Mouse (Mus musculus) liver, embryonic 14.5 days (tissue): ENCODE measurements around the gene Ptprj. TPM values are rescaled to one million over a fixed set of nuclear protein-coding genes. Genes with fewer than 3 reads are reported as not detected.

Source experiments
- ATAC-seq: fragments of 200-750 bp; cut with Nextera tagmentation; 2 replicates; pipeline ENCODE4 v1.8.0; 2017; ENCODE audit warnings: moderate number of reproducible peaks, mild to moderate bottlenecking, moderate library complexity; ENCODE audit not compliant: insufficient read depth
- DNase-seq, 3 experiments: peaks; one replicate each; pipeline ENCODE4 v3.0.0-alpha.2; 2012 to 2013; ENCODE audit warnings: low read depth in 3 of 3, low spot score in 3 of 3
- H3K27ac ChIP-seq: fragments of 300-500 bp; sonication (generic); 2 replicates; pipeline ENCODE4 v1.5.1; 2014; ENCODE audit warnings: moderate library complexity, mild to moderate bottlenecking, control low read depth, inconsistent platforms
- H3K27me3 ChIP-seq: fragments of 300-500 bp; sonication (generic); 2 replicates; pipeline ENCODE4 v1.6.1; 2014; ENCODE audit warnings: mild to moderate bottlenecking, low read length, moderate library complexity; ENCODE audit not compliant: control insufficient read depth, insufficient read depth
- H3K36me3 ChIP-seq: fragments of 300-500 bp; sonication (generic); replicated peaks from 2 replicates; pipeline ENCODE4 v1.6.1; 2014; ENCODE audit warnings: low read depth; ENCODE audit not compliant: control insufficient read depth, insufficient read depth
- H3K4me1 ChIP-seq, 2 experiments: fragments of 200-500 bp in 1 of 2; fragments of 300-500 bp in 1 of 2; sonication (generic) in 1 of 2; replicated peaks; 2 replicates each; pipeline ENCODE4 v1.6.1; 2012 to 2014; ENCODE audit warnings: antibody characterized with exemption in 1 of 2, inconsistent platforms in 1 of 2, low read length in 1 of 2; ENCODE audit not compliant: control insufficient read depth in 2 of 2, insufficient read depth in 2 of 2
- H3K4me2 ChIP-seq: fragments of 300-500 bp; sonication (generic); 2 replicates; pipeline ENCODE4 v1.6.1; 2014; ENCODE audit warnings: low read depth, mild to moderate bottlenecking, control low read depth, moderate library complexity
- H3K4me3 ChIP-seq, 2 experiments: fragments of 200-500 bp in 1 of 2; fragments of 300-500 bp in 1 of 2; sonication (generic) in 1 of 2; 2 replicates each; pipeline ENCODE4 v1.5.1; 2012 to 2014; ENCODE audit warnings: low read depth in 2 of 2, low read length in 2 of 2, mild to moderate bottlenecking in 2 of 2, control low read depth in 1 of 2, inconsistent platforms in 1 of 2, moderate library complexity in 1 of 2; ENCODE audit not compliant: insufficient read depth in 1 of 2
- H3K9ac ChIP-seq: fragments of 300-500 bp; sonication (generic); replicated peaks from 2 replicates; pipeline ENCODE4 v1.6.1; 2014; ENCODE audit warnings: mild to moderate bottlenecking, control low read depth, moderate library complexity
- H3K9me3 ChIP-seq: fragments of 300-500 bp; sonication (generic); 2 replicates; pipeline ENCODE4 v1.6.1; 2016; ENCODE audit warnings: low read length, mixed read lengths; ENCODE audit not compliant: control insufficient read depth
- CTCF ChIP-seq: IDR thresholded peaks from 2 replicates; pipeline ENCODE4 v1.5.1; 2016; ENCODE audit warnings: antibody characterized with exemption, low read depth, control low read depth
- EP300 ChIP-seq: IDR thresholded peaks from 2 replicates; pipeline ENCODE4 v1.6.1; 2016; ENCODE audit warnings: antibody characterized with exemption, low read depth
- WGBS: fragments of 180-500 bp; shearing (Covaris S2); extraction: QIAGEN DNeasy Blood & Tissue Kit; methylation state at CpG from one replicate; pipeline ENCODE4 v1.1.7; 2014; ENCODE audit not compliant: insufficient replicate concordance; 5-methylcytosine and 5-hydroxymethylcytosine counted together
- polyA plus RNA-seq, 2 experiments: library from polyadenylated mRNA; depleted of rRNA in 1 of 2; stranded (reverse) in 1 of 2; unstranded in 1 of 2; fragments of >200 nt; fragmentation: Nextera tagmentation in 1 of 2; extraction: Ambion mirVana in 1 of 2; gene quantifications; 2 replicates each; pipeline versions ENCODE4 v1.2.1 to v1.2.3; 2012 to 2014

The Ptprj gene
- polyA plus RNA-seq, 2 experiments, result 2.6 to 2.7 TPM

GRCm38 (mm10) chr2:90476792-90477191, 103.7 kb downstream of the Ptprj start:
- no peaks in the 10 kb centered on the region for H3K9me3 ChIP-seq
- 44% methylated on average over 4 of the region's 5 CpGs for WGBS
- H3K9ac ChIP-seq, result no peak overlapping the region
- no peak for DNase-seq
- no peaks in the 10 kb centered on the region for H3K27me3 ChIP-seq
- H3K27ac ChIP-seq, result no peak overlapping the region
- no peak for ATAC-seq
- TF ChIP-seq CTCF (no peak), EP300 (no peak)
- peaks cover 8 to 13% of the 10 kb centered on the region in 2 experiments for H3K4me1 ChIP-seq
- H3K36me3 ChIP-seq, result no peaks in the 10 kb centered on the region
- H3K4me3 ChIP-seq, result no peak overlapping the region
- H3K4me2 ChIP-seq, result no peak overlapping the region

GRCm38 (mm10) chr2:90476319-90476718, 104.1 kb downstream of the Ptprj start:
- no peak overlapping the region for H3K27ac ChIP-seq
- H3K27me3 ChIP-seq, result no peaks in the 10 kb centered on the region
- DNase-seq, result no peak
- H3K36me3 ChIP-seq, result no peaks in the 10 kb centered on the region
- H3K4me1 ChIP-seq, result peaks cover 8 to 13% of the 10 kb centered on the region in 2 experiments
- WGBS, result 80% methylated on average over 11 of the region's 11 CpGs
- ATAC-seq, result no peak
- H3K9ac ChIP-seq, result no peak overlapping the region
- no peak overlapping the region for H3K4me3 ChIP-seq
- TF ChIP-seq CTCF, result no peak
- TF ChIP-seq EP300, result no peak
- no peak overlapping the region for H3K4me2 ChIP-seq
- H3K9me3 ChIP-seq, result no peaks in the 10 kb centered on the region

- H3K27me3 ChIP-seq, result no peaks in the 10 kb centered on the region
These were observed 105.6 kb downstream of the Ptprj start for GRCm38 (mm10) chr2:90474593-90475405.

GRCm38 (mm10) chr2:90472701-90473100, 107.7 kb downstream of the Ptprj start:
- no peak overlapping the region for H3K4me3 ChIP-seq
- no peaks in the 10 kb centered on the region for H3K9me3 ChIP-seq
- 66% methylated on average over 4 of the region's 4 CpGs for WGBS
- H3K9ac ChIP-seq, result no peak overlapping the region
- no peaks in the 10 kb centered on the region for H3K27me3 ChIP-seq
- no peaks in the 10 kb centered on the region for H3K36me3 ChIP-seq
- no peak overlapping the region for H3K4me2 ChIP-seq
- no peak overlapping the region for H3K27ac ChIP-seq
- peaks cover 5 to 11% of the 10 kb centered on the region in 2 experiments for H3K4me1 ChIP-seq
- DNase-seq, result no peak
- no peak for ATAC-seq
- TF ChIP-seq EP300 (no peak), CTCF (no peak)

More at GRCm38 (mm10) chr2:90474593-90475405, 105.6 kb downstream of the Ptprj start:
- Histone ChIP-seq H3K36me3 (no peaks in the 10 kb centered on the region), H3K4me2 (peak overlapping the region; percentile 59), H3K4me1 (peaks cover 8 to 13% of the 10 kb centered on the region in 2 experiments), H3K9me3 (no peaks in the 10 kb centered on the region), H3K9ac (peak overlapping the region; percentile 20), H3K27ac (no peak overlapping the region), H3K4me3 (peak overlapping the region; percentile 20 to 31)
- TF ChIP-seq CTCF (peak; percentile 91), EP300 (peak; percentile 54; the same call in 1 of the 2 replicates)
- ATAC-seq, result peak; percentile 74
- 4% methylated on average over 11 of the region's 11 CpGs for WGBS
- DNase-seq, result peak; percentile 75 to 83 (median 79)

GRCm38 (mm10) chr2:90470122-90470521, 110.3 kb downstream of the Ptprj start:
- peak; percentile 4; the same call in 1 of the 2 replicates for TF ChIP-seq CTCF
- TF ChIP-seq EP300, result no peak
- 36% methylated on average over 6 of the region's 6 CpGs for WGBS
- Histone ChIP-seq H3K9me3 (no peaks in the 10 kb centered on the region), H3K27ac (no peak overlapping the region), H3K4me2 (no peak overlapping the region), H3K4me1 (peaks cover under 1 to 3% of the 10 kb centered on the region in 2 experiments; a peak in 3 of 4 replicates), H3K9ac (no peak overlapping the region), H3K4me3 (no peak overlapping the region), H3K36me3 (no peaks in the 10 kb centered on the region), H3K27me3 (no peaks in the 10 kb centered on the region)
- DNase-seq, result no peak
- no peak for ATAC-seq
